Comparison of ENCODE assay signal across 8 mouse cellular contexts in the genomic region with DNA sequence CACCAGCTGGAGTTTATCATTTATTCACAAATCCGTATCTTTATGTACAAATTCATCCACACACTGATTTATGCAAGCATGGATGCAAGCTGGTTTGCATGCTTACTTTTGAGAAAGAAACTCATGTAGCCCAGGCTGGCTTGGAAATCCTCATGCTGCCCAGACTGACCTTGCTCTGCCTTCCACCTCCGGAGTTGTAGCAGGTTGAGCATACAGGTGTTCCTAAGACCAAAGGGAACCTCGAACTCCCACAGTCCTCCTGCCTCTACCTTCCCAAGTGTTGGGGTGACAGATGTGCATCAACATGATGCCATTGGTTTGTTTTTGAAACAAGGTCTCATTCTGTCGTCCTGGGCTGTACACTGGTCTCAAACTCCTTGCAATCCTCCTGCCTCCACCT. TPM values are rescaled to one million over a fixed set of nuclear protein-coding genes. Genes with fewer than 3 reads are reported as not detected.
DNase-seq lines count a peak whose midpoint lies in the region; ATAC-seq and TF ChIP-seq lines count a peak whose summit lies in the region.

No protein-coding gene starts in this region.

- peak; percentile 28 for DNase-seq in cerebellum, adult 11 months
- DNase-seq in cerebellum, adult 11-12 months = no peak
- DNase-seq in liver = no peak
- no peak for DNase-seq in embryo, embryonic 10 days (ENCODE audit: low spot score)
- DNase-seq in right cerebral cortex, postnatal 14 days = no peak

- no peak for TF ChIP-seq CTCF in intestine, postnatal 0 days (IDR thresholded peaks at IDR 0.05; ENCODE audit: low read depth)

- peak overlapping the region; percentile 86 for H3K9ac ChIP-seq in liver, embryonic 12.5 days
- no peak overlapping the region for H3K9ac ChIP-seq in intestine, postnatal 0 days (ENCODE audit: low read depth, low read length)
- H3K9ac ChIP-seq in neural tube, embryonic 15.5 days (replicated peaks) = peak overlapping the region; percentile 92

- H3K36me3 ChIP-seq in liver, embryonic 12.5 days = peaks cover 43% of the 10 kb centered on the region
- no peaks in the 10 kb centered on the region; the same call in 1 of the 2 replicates for H3K36me3 ChIP-seq in intestine, postnatal 0 days (ENCODE audit: control insufficient read depth, insufficient read depth)
- peaks cover 39% of the 10 kb centered on the region for H3K36me3 ChIP-seq in neural tube, embryonic 15.5 days

- H3K4me3 ChIP-seq in liver, embryonic 12.5 days = peak overlapping the region; percentile 84; the same call in 1 of the 2 replicates
- no peak overlapping the region for H3K4me3 ChIP-seq in intestine, postnatal 0 days (ENCODE audit: low read depth, low read length)
- H3K4me3 ChIP-seq in neural tube, embryonic 15.5 days (replicated peaks) = peak overlapping the region; percentile 93

- 69% methylated on average over 4 of the region's 4 CpGs for WGBS in liver, embryonic 12.5 days (ENCODE audit: insufficient replicate concordance)
- 72% methylated on average over 4 of the region's 4 CpGs for WGBS in intestine, postnatal 0 days
- WGBS in neural tube, embryonic 15.5 days = 70% methylated on average over 4 of the region's 4 CpGs

- H3K27me3 ChIP-seq in liver, embryonic 12.5 days (replicated peaks) = peaks cover 10% of the 10 kb centered on the region
- no peaks in the 10 kb centered on the region for H3K27me3 ChIP-seq in intestine, postnatal 0 days (replicated peaks; ENCODE audit: control insufficient read depth, insufficient read depth, low read length)
- no peaks in the 10 kb centered on the region for H3K27me3 ChIP-seq in neural tube, embryonic 15.5 days (replicated peaks)

- no peak for ATAC-seq in liver, embryonic 12.5 days
- ATAC-seq in intestine, postnatal 0 days = no peak
- ATAC-seq in neural tube, embryonic 15.5 days (ENCODE audit: low FRiP score) = no peak

- peaks cover 42% of the 10 kb centered on the region for H3K4me1 ChIP-seq in liver, embryonic 12.5 days
- H3K4me1 ChIP-seq in intestine, postnatal 0 days (replicated peaks; ENCODE audit: control insufficient read depth, insufficient read depth, low read length) = peaks cover 5% of the 10 kb centered on the region; the same call in 1 of the 2 replicates
- peaks cover 65% of the 10 kb centered on the region for H3K4me1 ChIP-seq in neural tube, embryonic 15.5 days

- H3K9me3 ChIP-seq in liver, embryonic 12.5 days (replicated peaks) = no peaks in the 10 kb centered on the region
- no peaks in the 10 kb centered on the region for H3K9me3 ChIP-seq in intestine, postnatal 0 days (ENCODE audit: control insufficient read depth)
- H3K9me3 ChIP-seq in neural tube, embryonic 15.5 days (replicated peaks) = no peaks in the 10 kb centered on the region

- H3K4me2 ChIP-seq in liver, embryonic 12.5 days = peak overlapping the region; percentile 97
- H3K4me2 ChIP-seq in intestine, postnatal 0 days (replicated peaks; ENCODE audit: low read depth) = 0 out of 2 replicates have a peak overlapping the region, but pooled peaks have one; percentile 91
- H3K4me2 ChIP-seq in neural tube, embryonic 15.5 days = peak overlapping the region; percentile 95

- no peak overlapping the region for H3K27ac ChIP-seq in liver, embryonic 12.5 days
- H3K27ac ChIP-seq in intestine, postnatal 0 days (ENCODE audit: low read depth, low read length) = no peak overlapping the region
- no peak overlapping the region; the same call in 1 of the 2 replicates for H3K27ac ChIP-seq in neural tube, embryonic 15.5 days (replicated peaks)

RNA-seq across cellular contexts. Expression of a gene that starts 1.3 kb away (rescaled TPM):
- 16.0 and 17.4 TPM in 2 replicates for polyA plus RNA-seq in liver, embryonic 12.5 days (2016; fragmentation: Nextera tagmentation; extraction: Ambion mirVana)
- polyA plus RNA-seq in intestine, postnatal 0 days (2015; fragmentation: Nextera tagmentation; extraction: Ambion mirVana) = 15.2 and 15.9 TPM in 2 replicates
- 160 and 192 TPM in 2 replicates for polyA plus RNA-seq in neural tube, embryonic 15.5 days (2015; fragmentation: Nextera tagmentation; extraction: Ambion mirVana)

RNA-seq across cellular contexts. Expression of a gene that starts 2.6 kb away (rescaled TPM):
- 168 and 173 TPM in 2 replicates for polyA plus RNA-seq in liver, embryonic 12.5 days (2016; fragmentation: Nextera tagmentation; extraction: Ambion mirVana)
- polyA plus RNA-seq in intestine, postnatal 0 days (2015; fragmentation: Nextera tagmentation; extraction: Ambion mirVana) = 187 and 190 TPM in 2 replicates
- 181 and 182 TPM in 2 replicates for polyA plus RNA-seq in neural tube, embryonic 15.5 days (2015; fragmentation: Nextera tagmentation; extraction: Ambion mirVana)

RNA-seq across cellular contexts. Expression of a gene that starts 6.8 kb away (rescaled TPM):
- 60.6 and 63.1 TPM in 2 replicates for polyA plus RNA-seq in liver, embryonic 12.5 days (2016; fragmentation: Nextera tagmentation; extraction: Ambion mirVana)
- polyA plus RNA-seq in intestine, postnatal 0 days (2015; fragmentation: Nextera tagmentation; extraction: Ambion mirVana) = 82.8 and 91.7 TPM in 2 replicates
- 223 and 252 TPM in 2 replicates for polyA plus RNA-seq in neural tube, embryonic 15.5 days (2015; fragmentation: Nextera tagmentation; extraction: Ambion mirVana)

RNA-seq across cellular contexts. Expression of a gene that starts 23.6 kb away (rescaled TPM):
- 1.2 TPM in 2 replicates for polyA plus RNA-seq in liver, embryonic 12.5 days (2016; fragmentation: Nextera tagmentation; extraction: Ambion mirVana)
- polyA plus RNA-seq in intestine, postnatal 0 days (2015; fragmentation: Nextera tagmentation; extraction: Ambion mirVana) = 0.54 and 0.74 TPM in 2 replicates
- 5.7 and 6.8 TPM in 2 replicates for polyA plus RNA-seq in neural tube, embryonic 15.5 days (2015; fragmentation: Nextera tagmentation; extraction: Ambion mirVana)

RNA-seq across cellular contexts. Expression of a gene that starts 25.7 kb away (rescaled TPM):
- polyA plus RNA-seq in liver, embryonic 12.5 days (2016; fragmentation: Nextera tagmentation; extraction: Ambion mirVana) = 9.3 and 9.6 TPM in 2 replicates
- 6.3 and 6.6 TPM in 2 replicates for polyA plus RNA-seq in intestine, postnatal 0 days (2015; fragmentation: Nextera tagmentation; extraction: Ambion mirVana)
- 15.4 and 17.1 TPM in 2 replicates for polyA plus RNA-seq in neural tube, embryonic 15.5 days (2015; fragmentation: Nextera tagmentation; extraction: Ambion mirVana)
